Mouse (Mus musculus): ENCODE results near the gene Krtap10-10. TPM values are rescaled to one million over a fixed set of nuclear protein-coding genes. Genes with fewer than 3 reads are reported as not detected.
A peak's percentile ranks its signal among the peaks of the same experiment; 100 is the strongest.

The Krtap10-10 gene
- polyA plus RNA-seq, 1 experiment from 2014 or later: not detected

- DNase-seq (ENCODE audit: low spot score) (no peak), ATAC-seq (ENCODE audit: insufficient number of reproducible peaks, low FRiP score, low TSS enrichment, low read depth) (no peak)
- Histone ChIP-seq H3K9me3 (ENCODE audit: control insufficient read depth, low read length) (no peaks in the 10 kb centered on the region), H3K27ac (replicated peaks; ENCODE audit: low read depth, low read length) (no peak overlapping the region), H3K4me2 (ENCODE audit: low read depth, severe bottlenecking) (no peak overlapping the region), H3K36me3 (ENCODE audit: control insufficient read depth, insufficient read depth, low read length) (no peaks in the 10 kb centered on the region), H3K9ac (ENCODE audit: low read length) (no peak overlapping the region), H3K27me3 (ENCODE audit: control insufficient read depth, insufficient read depth, low read length) (no peaks in the 10 kb centered on the region), H3K4me1 (ENCODE audit: control insufficient read depth, insufficient read depth, low read length) (no peaks in the 10 kb centered on the region), H3K4me3 (ENCODE audit: low read depth, low read length) (no peak overlapping the region)
- 84% methylated on average over 3 of the region's 3 CpGs for WGBS
Measured at GRCm38 (mm10) chr10:77880305-77880704, 44.6 kb downstream of the Krtap10-10 start.

- ATAC-seq (ENCODE audit: insufficient number of reproducible peaks, low FRiP score, low TSS enrichment, low read depth) (no peak), DNase-seq (ENCODE audit: low spot score) (no peak)
- Histone ChIP-seq H3K36me3 (ENCODE audit: control insufficient read depth, insufficient read depth, low read length) (no peaks in the 10 kb centered on the region), H3K4me3 (ENCODE audit: low read depth, low read length) (no peak overlapping the region), H3K4me1 (ENCODE audit: control insufficient read depth, insufficient read depth, low read length) (no peaks in the 10 kb centered on the region), H3K27ac (replicated peaks; ENCODE audit: low read depth, low read length) (no peak overlapping the region), H3K27me3 (ENCODE audit: control insufficient read depth, insufficient read depth, low read length) (no peaks in the 10 kb centered on the region), H3K4me2 (ENCODE audit: low read depth, severe bottlenecking) (no peak overlapping the region), H3K9ac (ENCODE audit: low read length) (no peak overlapping the region), H3K9me3 (ENCODE audit: control insufficient read depth, low read length) (no peaks in the 10 kb centered on the region)
- WGBS: 86% methylated on average over 5 of the region's 5 CpGs
Measured at GRCm38 (mm10) chr10:77882553-77882952, 46.8 kb downstream of the Krtap10-10 start.

GRCm38 (mm10) chr10:77886007-77886747, 50.4 kb downstream of the Krtap10-10 start:
- H3K9ac ChIP-seq (ENCODE audit: low read length): no peak overlapping the region
- no peaks in the 10 kb centered on the region for H3K27me3 ChIP-seq (ENCODE audit: control insufficient read depth, insufficient read depth, low read length)

More at GRCm38 (mm10) chr10:77886007-77886747, 50.4 kb downstream of the Krtap10-10 start:
- no peak overlapping the region for H3K27ac ChIP-seq (replicated peaks; ENCODE audit: low read depth, low read length)
- H3K9me3 ChIP-seq (ENCODE audit: control insufficient read depth, low read length): no peaks in the 10 kb centered on the region
- no peak overlapping the region for H3K4me3 ChIP-seq (ENCODE audit: low read depth, low read length)
- no peak overlapping the region for H3K4me2 ChIP-seq (ENCODE audit: low read depth, severe bottlenecking)
- H3K4me1 ChIP-seq (ENCODE audit: control insufficient read depth, insufficient read depth, low read length): no peaks in the 10 kb centered on the region
- peak; percentile 60 for DNase-seq (ENCODE audit: low spot score)
- no peak for ATAC-seq (ENCODE audit: insufficient number of reproducible peaks, low FRiP score, low TSS enrichment, low read depth)
- WGBS: 52% methylated on average over 12 of the region's 12 CpGs
- H3K36me3 ChIP-seq (ENCODE audit: control insufficient read depth, insufficient read depth, low read length): no peaks in the 10 kb centered on the region

Other genes with a start within 250 kb of the Krtap10-10 start
- gene Sumo3, start 229.8 kb upstream of the Krtap10-10 start, polyA plus RNA-seq (2014; fragmentation: Nextera tagmentation; extraction: Ambion mirVana): 340 and 351 TPM in 2 replicates
- gene Gm49325, start 229.8 kb upstream of the Krtap10-10 start, polyA plus RNA-seq (2014; fragmentation: Nextera tagmentation; extraction: Ambion mirVana): 2.3 TPM in 1 of 2 replicates, not detected in the other
- 52.3 and 52.6 TPM in 2 replicates for gene Ube2g2, start 213.7 kb upstream of the Krtap10-10 start, polyA plus RNA-seq (2014; fragmentation: Nextera tagmentation; extraction: Ambion mirVana)
- gene Tspear, start 149.4 kb upstream of the Krtap10-10 start, polyA plus RNA-seq (2014; fragmentation: Nextera tagmentation; extraction: Ambion mirVana): 0.45 and 0.84 TPM in 2 replicates
- not detected in 2 replicates for gene Gm19402, start 145.2 kb upstream of the Krtap10-10 start, polyA plus RNA-seq (2014; fragmentation: Nextera tagmentation; extraction: Ambion mirVana)
- gene Gm9508, start 138.7 kb upstream of the Krtap10-10 start, polyA plus RNA-seq (2014; fragmentation: Nextera tagmentation; extraction: Ambion mirVana): not detected in 2 replicates
- not detected in 2 replicates for gene Gm10272, start 129.3 kb upstream of the Krtap10-10 start, polyA plus RNA-seq (2014; fragmentation: Nextera tagmentation; extraction: Ambion mirVana)
- not detected in 2 replicates for gene Gm10024, start 124.5 kb upstream of the Krtap10-10 start, polyA plus RNA-seq (2014; fragmentation: Nextera tagmentation; extraction: Ambion mirVana)
- not detected in 2 replicates for gene Gm10142, start 120.1 kb upstream of the Krtap10-10 start, polyA plus RNA-seq (2014; fragmentation: Nextera tagmentation; extraction: Ambion mirVana)
- not detected in 2 replicates for gene Krtap12-1, start 115.3 kb upstream of the Krtap10-10 start, polyA plus RNA-seq (2014; fragmentation: Nextera tagmentation; extraction: Ambion mirVana)
- gene Gm10100, start 109.5 kb upstream of the Krtap10-10 start, polyA plus RNA-seq (2014; fragmentation: Nextera tagmentation; extraction: Ambion mirVana): not detected in 2 replicates
- not detected in 2 replicates for gene Gm18596, start 93.3 kb upstream of the Krtap10-10 start, polyA plus RNA-seq (2014; fragmentation: Nextera tagmentation; extraction: Ambion mirVana)
- not detected in 2 replicates for gene Gm9736, start 84.6 kb upstream of the Krtap10-10 start, polyA plus RNA-seq (2014; fragmentation: Nextera tagmentation; extraction: Ambion mirVana)
- not detected in 2 replicates for gene Gm3233, start 76.3 kb upstream of the Krtap10-10 start, polyA plus RNA-seq (2014; fragmentation: Nextera tagmentation; extraction: Ambion mirVana)
- gene Gm3238, start 64.6 kb upstream of the Krtap10-10 start, polyA plus RNA-seq (2014; fragmentation: Nextera tagmentation; extraction: Ambion mirVana): not detected in 2 replicates
- not detected in 2 replicates for gene Gm7138, start 59.0 kb upstream of the Krtap10-10 start, polyA plus RNA-seq (2014; fragmentation: Nextera tagmentation; extraction: Ambion mirVana)
- gene Gm3250, start 53.4 kb upstream of the Krtap10-10 start, polyA plus RNA-seq (2014; fragmentation: Nextera tagmentation; extraction: Ambion mirVana): not detected in 2 replicates
- not detected in 2 replicates for gene Gm7137, start 47.7 kb upstream of the Krtap10-10 start, polyA plus RNA-seq (2014; fragmentation: Nextera tagmentation; extraction: Ambion mirVana)
- gene Gm9639, start 40.9 kb upstream of the Krtap10-10 start, polyA plus RNA-seq (2014; fragmentation: Nextera tagmentation; extraction: Ambion mirVana): not detected in 2 replicates
- gene Gm19668, start 36.8 kb upstream of the Krtap10-10 start, polyA plus RNA-seq (2014; fragmentation: Nextera tagmentation; extraction: Ambion mirVana): not detected in 2 replicates
- not detected in 2 replicates for gene Gm9507, start 24.1 kb upstream of the Krtap10-10 start, polyA plus RNA-seq (2014; fragmentation: Nextera tagmentation; extraction: Ambion mirVana)
- gene Gm2696, start 21.3 kb upstream of the Krtap10-10 start, polyA plus RNA-seq (2014; fragmentation: Nextera tagmentation; extraction: Ambion mirVana): not detected in 2 replicates
- gene Krtap10-4, start 8.9 kb upstream of the Krtap10-10 start, polyA plus RNA-seq (2014; fragmentation: Nextera tagmentation; extraction: Ambion mirVana): not detected in 2 replicates
- not detected in 2 replicates for gene Gm36176, start 10.9 kb downstream of the Krtap10-10 start, polyA plus RNA-seq (2014; fragmentation: Nextera tagmentation; extraction: Ambion mirVana)
- not detected in 2 replicates for gene Gm10318, start 16.9 kb downstream of the Krtap10-10 start, polyA plus RNA-seq (2014; fragmentation: Nextera tagmentation; extraction: Ambion mirVana)
- not detected in 2 replicates for gene Gm3285, start 26.0 kb downstream of the Krtap10-10 start, polyA plus RNA-seq (2014; fragmentation: Nextera tagmentation; extraction: Ambion mirVana)
- 1.4 and 1.5 TPM in 2 replicates for gene Lrrc3, start 66.6 kb downstream of the Krtap10-10 start, polyA plus RNA-seq (2014; fragmentation: Nextera tagmentation; extraction: Ambion mirVana)
- 0.10 and 0.27 TPM in 2 replicates for gene Trpm2, start 134.6 kb downstream of the Krtap10-10 start, polyA plus RNA-seq (2014; fragmentation: Nextera tagmentation; extraction: Ambion mirVana)
- 29.5 and 31.0 TPM in 2 replicates for gene 1810043G02Rik, start 142.6 kb downstream of the Krtap10-10 start, polyA plus RNA-seq (2014; fragmentation: Nextera tagmentation; extraction: Ambion mirVana)
- gene Pfkl, start 174.1 kb downstream of the Krtap10-10 start, polyA plus RNA-seq (2014; fragmentation: Nextera tagmentation; extraction: Ambion mirVana): 157 and 161 TPM in 2 replicates
- 0.11 TPM in 1 of 2 replicates, not detected in the other for gene Dnmt3l, start 206.0 kb downstream of the Krtap10-10 start, polyA plus RNA-seq (2014; fragmentation: Nextera tagmentation; extraction: Ambion mirVana)
- 0.17 and 0.35 TPM in 2 replicates for gene Aire, start 207.7 kb downstream of the Krtap10-10 start, polyA plus RNA-seq (2014; fragmentation: Nextera tagmentation; extraction: Ambion mirVana)
- gene Icosl, start 233.4 kb downstream of the Krtap10-10 start, polyA plus RNA-seq (2014; fragmentation: Nextera tagmentation; extraction: Ambion mirVana): 2.6 and 2.7 TPM in 2 replicates

Measured in limb, embryonic 11.5 days (tissue).